Mouse (Mus musculus) liver, embryonic 14.5 days (tissue): Measurements from ENCODE around the gene Cat. TPM values are rescaled to one million over a fixed set of nuclear protein-coding genes. Genes with fewer than 3 reads are reported as not detected.

Source experiments
- ATAC-seq: fragments of 200-750 bp; cut with Nextera tagmentation; 2 replicates; pipeline ENCODE4 v1.8.0; 2017; ENCODE audit warnings: moderate number of reproducible peaks, mild to moderate bottlenecking, moderate library complexity; ENCODE audit not compliant: insufficient read depth
- DNase-seq, 3 experiments: peaks; one replicate each; pipeline ENCODE4 v3.0.0-alpha.2; 2012 to 2013; ENCODE audit warnings: low read depth in 3 of 3, low spot score in 3 of 3
- H3K27ac ChIP-seq: fragments of 300-500 bp; sonication (generic); 2 replicates; pipeline ENCODE4 v1.5.1; 2014; ENCODE audit warnings: moderate library complexity, mild to moderate bottlenecking, control low read depth, inconsistent platforms
- H3K27me3 ChIP-seq: fragments of 300-500 bp; sonication (generic); 2 replicates; pipeline ENCODE4 v1.6.1; 2014; ENCODE audit warnings: mild to moderate bottlenecking, low read length, moderate library complexity; ENCODE audit not compliant: control insufficient read depth, insufficient read depth
- H3K36me3 ChIP-seq: fragments of 300-500 bp; sonication (generic); replicated peaks from 2 replicates; pipeline ENCODE4 v1.6.1; 2014; ENCODE audit warnings: low read depth; ENCODE audit not compliant: control insufficient read depth, insufficient read depth
- H3K4me1 ChIP-seq, 2 experiments: fragments of 200-500 bp in 1 of 2; fragments of 300-500 bp in 1 of 2; sonication (generic) in 1 of 2; replicated peaks; 2 replicates each; pipeline ENCODE4 v1.6.1; 2012 to 2014; ENCODE audit warnings: antibody characterized with exemption in 1 of 2, inconsistent platforms in 1 of 2, low read length in 1 of 2; ENCODE audit not compliant: control insufficient read depth in 2 of 2, insufficient read depth in 2 of 2
- H3K4me2 ChIP-seq: fragments of 300-500 bp; sonication (generic); 2 replicates; pipeline ENCODE4 v1.6.1; 2014; ENCODE audit warnings: low read depth, mild to moderate bottlenecking, control low read depth, moderate library complexity
- H3K4me3 ChIP-seq, 2 experiments: fragments of 200-500 bp in 1 of 2; fragments of 300-500 bp in 1 of 2; sonication (generic) in 1 of 2; 2 replicates each; pipeline ENCODE4 v1.5.1; 2012 to 2014; ENCODE audit warnings: low read depth in 2 of 2, low read length in 2 of 2, mild to moderate bottlenecking in 2 of 2, control low read depth in 1 of 2, inconsistent platforms in 1 of 2, moderate library complexity in 1 of 2; ENCODE audit not compliant: insufficient read depth in 1 of 2
- H3K9ac ChIP-seq: fragments of 300-500 bp; sonication (generic); replicated peaks from 2 replicates; pipeline ENCODE4 v1.6.1; 2014; ENCODE audit warnings: mild to moderate bottlenecking, control low read depth, moderate library complexity
- H3K9me3 ChIP-seq: fragments of 300-500 bp; sonication (generic); 2 replicates; pipeline ENCODE4 v1.6.1; 2016; ENCODE audit warnings: low read length, mixed read lengths; ENCODE audit not compliant: control insufficient read depth
- CTCF ChIP-seq: IDR thresholded peaks from 2 replicates; pipeline ENCODE4 v1.5.1; 2016; ENCODE audit warnings: antibody characterized with exemption, low read depth, control low read depth
- EP300 ChIP-seq: IDR thresholded peaks from 2 replicates; pipeline ENCODE4 v1.6.1; 2016; ENCODE audit warnings: antibody characterized with exemption, low read depth
- WGBS: fragments of 180-500 bp; shearing (Covaris S2); extraction: QIAGEN DNeasy Blood & Tissue Kit; methylation state at CpG from one replicate; pipeline ENCODE4 v1.1.7; 2014; ENCODE audit not compliant: insufficient replicate concordance; 5-methylcytosine and 5-hydroxymethylcytosine counted together
- polyA plus RNA-seq, 2 experiments: library from polyadenylated mRNA; depleted of rRNA in 1 of 2; stranded (reverse) in 1 of 2; unstranded in 1 of 2; fragments of >200 nt; fragmentation: Nextera tagmentation in 1 of 2; extraction: Ambion mirVana in 1 of 2; gene quantifications; 2 replicates each; pipeline versions ENCODE4 v1.2.1 to v1.2.3; 2012 to 2014

Gene Cat
- polyA plus RNA-seq, 2 experiments: 90.2 to 155 TPM

DNA sequence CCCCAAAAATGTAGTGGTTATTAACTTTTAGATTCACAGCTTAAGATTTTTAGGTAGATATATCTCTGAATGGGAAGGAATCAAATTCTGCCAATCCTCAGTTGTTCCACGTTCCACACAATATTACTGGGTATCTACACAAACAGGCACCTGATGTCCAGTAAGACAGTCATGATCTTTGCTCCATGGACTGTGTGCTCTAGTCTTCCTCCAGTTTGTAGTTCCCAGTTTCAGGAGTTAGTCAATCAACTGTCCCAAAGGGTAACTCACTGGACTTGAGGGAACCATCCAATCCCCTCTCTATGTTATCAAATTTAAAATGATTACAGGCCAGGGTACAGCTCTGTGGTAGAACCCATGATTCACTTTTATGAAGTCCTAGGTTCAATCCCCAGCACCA lies 26.7 kb upstream of the Cat start:
- Histone ChIP-seq H3K27ac (no peak overlapping the region), H3K4me1 (peaks cover 0 to 3% of the 10 kb centered on the region in 2 experiments; a peak in 2 of 4 replicates), H3K36me3 (no peaks in the 10 kb centered on the region), H3K9ac (no peak overlapping the region), H3K4me2 (no peak overlapping the region), H3K27me3 (no peaks in the 10 kb centered on the region), H3K4me3 (no peak overlapping the region), H3K9me3 (no peaks in the 10 kb centered on the region)
- WGBS: 88% methylated on average over 1 of the region's 1 CpGs
- DNase-seq: no peak
- TF ChIP-seq EP300 (no peak), CTCF (no peak)
- no peak for ATAC-seq

DNA sequence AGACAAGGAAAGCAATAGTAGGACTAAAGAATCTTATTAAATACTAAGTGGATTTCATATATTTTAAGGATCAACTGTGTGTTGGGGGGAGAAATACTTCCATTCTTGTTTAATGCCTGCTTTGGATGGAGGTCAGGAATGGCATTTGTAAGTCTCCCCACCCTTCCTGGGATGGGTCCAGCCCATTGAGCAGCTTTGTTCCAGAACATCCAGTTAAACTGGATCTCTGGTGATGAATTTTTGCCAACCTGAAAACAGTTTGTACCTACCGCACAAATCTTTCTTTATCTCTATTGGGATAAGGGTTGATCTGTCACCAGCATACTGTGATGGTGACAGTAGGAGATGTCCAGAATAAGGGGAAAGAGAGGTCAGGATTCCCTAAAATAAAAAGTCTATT lies 26.1 kb upstream of the Cat start:
- no peak for DNase-seq
- no peak overlapping the region for H3K4me3 ChIP-seq
- H3K27ac ChIP-seq: no peak overlapping the region
- ATAC-seq: no peak
- WGBS: 77% methylated on average over 1 of the region's 1 CpGs
- H3K27me3 ChIP-seq: no peaks in the 10 kb centered on the region
- H3K36me3 ChIP-seq: no peaks in the 10 kb centered on the region
- TF ChIP-seq CTCF: no peak
- no peak for TF ChIP-seq EP300
- no peaks in the 10 kb centered on the region for H3K9me3 ChIP-seq
- H3K4me1 ChIP-seq: peaks cover 0 to 8% of the 10 kb centered on the region in 2 experiments; a peak in 2 of 4 replicates
- H3K4me2 ChIP-seq: no peak overlapping the region
- H3K9ac ChIP-seq: no peak overlapping the region

DNA sequence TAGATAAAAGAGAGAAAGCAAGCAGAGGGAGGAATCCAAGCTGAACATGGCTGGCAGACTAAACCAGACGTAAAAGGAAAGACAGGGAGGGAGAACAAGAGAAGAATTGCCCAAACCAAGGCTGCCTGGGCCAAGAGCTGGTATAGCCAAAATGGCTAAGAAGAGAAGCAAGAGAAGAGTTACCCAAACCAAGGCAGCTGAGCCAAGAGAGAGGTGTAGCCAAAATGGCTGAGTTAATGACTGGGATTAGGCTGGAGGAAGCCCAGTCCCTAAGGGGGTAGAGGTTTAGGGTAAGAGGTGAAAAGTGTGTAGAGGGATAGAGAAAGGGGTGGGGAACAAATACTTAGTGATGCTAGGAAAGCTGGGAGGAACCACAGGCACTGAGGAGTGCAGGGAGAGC lies 22.7 kb upstream of the Cat start:
- H3K4me2 ChIP-seq: no peak overlapping the region
- WGBS: 77% methylated on average over 1 of the region's 1 CpGs
- peaks cover 0 to 14% of the 10 kb centered on the region in 2 experiments; a peak in 2 of 4 replicates for H3K4me1 ChIP-seq
- ATAC-seq: no peak
- no peak for DNase-seq
- H3K4me3 ChIP-seq: no peak overlapping the region
- H3K27me3 ChIP-seq: no peaks in the 10 kb centered on the region
- no peak overlapping the region for H3K9ac ChIP-seq
- TF ChIP-seq EP300 (no peak), CTCF (no peak)
- H3K36me3 ChIP-seq: no peaks in the 10 kb centered on the region
- no peaks in the 10 kb centered on the region for H3K9me3 ChIP-seq
- no peak overlapping the region for H3K27ac ChIP-seq

GRCm38 (mm10) chr2:103505956-103506355 lies 21.0 kb upstream of the Cat start:
- Histone ChIP-seq H3K27me3 (no peaks in the 10 kb centered on the region), H3K9ac (no peak overlapping the region), H3K9me3 (no peaks in the 10 kb centered on the region), H3K4me3 (no peak overlapping the region), H3K27ac (no peak overlapping the region), H3K4me1 (peaks cover 0 to 14% of the 10 kb centered on the region in 2 experiments; a peak in 2 of 4 replicates), H3K36me3 (no peaks in the 10 kb centered on the region), H3K4me2 (no peak overlapping the region)
- DNase-seq: no peak
- WGBS: 86% methylated on average over 2 of the region's 2 CpGs
- ATAC-seq: no peak
- TF ChIP-seq CTCF (no peak), EP300 (no peak)

- Histone ChIP-seq H3K4me3 (no peak overlapping the region), H3K9me3 (no peaks in the 10 kb centered on the region), H3K27me3 (no peaks in the 10 kb centered on the region), H3K4me2 (no peak overlapping the region), H3K9ac (no peak overlapping the region), H3K4me1 (peaks cover 0 to 14% of the 10 kb centered on the region in 2 experiments; a peak in 2 of 4 replicates), H3K27ac (no peak overlapping the region), H3K36me3 (no peaks in the 10 kb centered on the region)
- ATAC-seq: no peak
- WGBS: 67% methylated on average over 1 of the region's 1 CpGs
- no peak for DNase-seq
- TF ChIP-seq CTCF (no peak), EP300 (no peak)
These were observed 19.5 kb upstream of the Cat start for GRCm38 (mm10) chr2:103504463-103504862.
